Mouse (Mus musculus) right cerebral cortex, postnatal 4 days (tissue): ENCODE measurements around the gene Eif2ak4.

Experiments used
- DNase-seq: peaks from one replicate; pipeline ENCODE4 v3.0.0-alpha.2; 2022

Eif2ak4 gene

GRCm38 (mm10) chr2:118466601-118467000 lies 78.2 kb downstream of the Eif2ak4 start:
- no peak for DNase-seq

- DNase-seq, result no peak
Measured at GRCm38 (mm10) chr2:118468354-118468753, 79.9 kb downstream of the Eif2ak4 start.

DNA sequence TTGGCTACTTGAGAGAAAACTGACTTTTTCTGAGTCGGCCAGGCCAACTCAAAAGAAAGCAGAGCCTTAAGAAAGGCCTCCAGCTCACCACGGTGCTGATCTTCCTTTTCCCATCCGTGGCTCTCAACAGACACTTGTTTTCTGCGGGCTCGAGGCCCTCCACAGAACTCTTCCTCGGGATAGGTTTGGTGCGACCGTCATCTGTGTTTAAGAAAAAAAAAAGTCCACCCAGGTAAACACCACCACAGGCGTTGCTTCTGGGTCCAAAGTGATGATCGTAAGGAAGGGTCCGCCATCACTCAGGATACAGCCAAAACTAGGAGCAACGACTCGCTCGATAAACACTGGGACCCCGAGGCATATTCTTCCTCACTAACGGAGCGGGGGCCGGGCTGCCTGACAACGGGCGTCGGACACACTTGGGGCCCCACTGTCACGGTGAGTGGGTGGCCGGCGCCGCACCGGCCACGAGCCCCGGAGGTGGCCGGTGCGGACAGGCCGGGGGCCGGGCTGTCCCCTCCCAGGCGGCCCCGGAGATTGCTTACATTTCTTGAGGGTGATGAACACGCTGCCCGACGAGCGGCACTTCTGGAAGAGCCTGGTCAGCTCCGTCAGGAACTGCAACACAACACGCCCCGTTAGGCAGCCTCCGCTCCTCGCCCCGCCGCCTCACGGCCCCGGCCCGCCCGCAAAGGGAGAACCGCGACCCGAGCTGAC lies 90.6 kb downstream of the Eif2ak4 start:
- peak; percentile 14 for DNase-seq

- peak; percentile 90 for DNase-seq
Measured at GRCm38 (mm10) chr2:118479550-118479909, 91.1 kb downstream of the Eif2ak4 start, which contains the start of gene Srp14. Gene Srp14, minus strand, starts transcription at chr2:118479711.

DNA sequence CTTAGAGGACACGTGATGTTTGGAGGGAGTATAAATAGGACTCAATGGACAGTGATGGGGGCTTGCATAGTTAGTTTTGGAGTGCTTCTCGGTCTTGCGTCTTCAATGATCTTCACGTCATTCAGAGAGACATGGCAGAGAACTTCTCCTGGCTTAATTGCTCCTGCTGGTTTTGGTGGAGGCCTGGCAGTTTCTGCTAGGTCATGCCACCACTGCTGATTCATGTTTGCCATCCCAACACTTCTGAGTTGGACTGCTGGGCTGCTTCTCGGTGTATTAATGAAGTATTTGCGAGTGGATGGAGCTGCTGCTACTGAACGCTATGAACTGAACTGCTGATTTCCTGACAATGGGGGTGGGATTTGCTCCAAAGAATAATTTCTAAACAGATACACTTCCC lies 92.5 kb downstream of the Eif2ak4 start:
- no peak for DNase-seq

DNA sequence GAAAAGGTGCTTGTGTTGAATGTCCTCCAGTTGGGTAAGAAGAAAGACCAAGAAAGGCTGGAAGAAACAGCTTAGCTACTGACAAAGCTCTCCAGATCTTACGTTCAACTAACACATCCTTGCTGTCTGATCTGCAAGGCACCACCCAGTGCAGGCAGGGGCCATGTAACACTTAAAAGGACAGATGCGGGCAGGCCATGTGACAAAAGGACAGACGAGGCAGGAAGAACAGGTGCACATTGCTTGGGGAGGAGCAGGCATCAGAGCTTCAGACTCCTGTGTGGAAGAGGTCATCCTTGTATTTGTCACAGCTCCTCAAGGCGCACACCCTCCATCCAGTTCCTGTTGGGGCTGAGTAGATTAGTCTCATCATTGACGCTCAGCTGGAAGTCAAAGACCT lies 94.6 kb downstream of the Eif2ak4 start:
- DNase-seq, result no peak

DNA sequence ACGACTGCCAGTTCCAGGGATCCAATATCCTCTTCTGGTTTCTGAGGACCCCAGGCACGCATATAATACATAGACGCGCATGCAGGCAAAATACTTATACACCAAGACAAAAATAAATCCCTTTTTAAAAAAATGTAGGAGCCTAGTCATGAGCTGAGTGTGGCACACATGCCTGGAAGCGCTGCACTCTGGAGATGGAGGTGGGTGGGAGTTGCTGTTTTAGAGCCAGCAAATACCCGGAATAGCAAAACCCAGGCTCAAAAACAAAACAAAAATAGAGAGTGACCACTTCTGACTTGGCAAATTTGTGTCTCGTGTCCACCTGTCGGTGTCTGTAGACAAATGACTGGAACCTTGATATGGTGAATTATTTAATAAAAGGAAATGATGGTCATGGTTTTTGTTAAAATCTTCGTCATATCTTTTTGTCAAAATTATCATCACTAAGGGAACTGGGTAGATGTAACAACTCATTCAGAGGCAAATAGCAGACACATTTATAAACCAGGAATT lies 96.0 kb downstream of the Eif2ak4 start:
- DNase-seq, result no peak

- no peak for DNase-seq
Measured at GRCm38 (mm10) chr2:118485415-118485814, 97.0 kb downstream of the Eif2ak4 start.

DNA sequence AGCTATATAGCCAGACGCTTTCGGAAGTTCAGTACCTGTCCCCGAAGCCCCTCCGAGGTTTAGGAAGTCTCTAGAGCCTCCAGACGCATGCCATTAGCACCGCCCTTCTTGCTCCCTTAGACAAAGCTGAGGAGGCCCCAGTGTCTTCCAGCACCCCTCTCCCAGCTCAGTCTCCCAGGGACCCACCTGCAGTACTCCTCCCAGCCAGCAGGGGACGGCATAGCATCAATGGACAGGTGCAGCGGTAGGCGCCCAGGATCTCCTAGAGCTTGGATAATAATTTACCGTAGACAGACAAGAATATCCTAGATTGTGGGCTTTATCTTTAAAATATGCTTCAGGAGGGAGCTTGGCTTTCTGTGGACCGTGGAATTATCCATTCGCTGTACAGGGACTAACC lies 98.5 kb downstream of the Eif2ak4 start:
- DNase-seq, result peak; percentile 81

GRCm38 (mm10) chr2:118487806-118488205 lies 99.4 kb downstream of the Eif2ak4 start:
- DNase-seq, result no peak

- DNase-seq, result no peak
Measured at GRCm38 (mm10) chr2:118490241-118491091, 102.0 kb downstream of the Eif2ak4 start.

DNA sequence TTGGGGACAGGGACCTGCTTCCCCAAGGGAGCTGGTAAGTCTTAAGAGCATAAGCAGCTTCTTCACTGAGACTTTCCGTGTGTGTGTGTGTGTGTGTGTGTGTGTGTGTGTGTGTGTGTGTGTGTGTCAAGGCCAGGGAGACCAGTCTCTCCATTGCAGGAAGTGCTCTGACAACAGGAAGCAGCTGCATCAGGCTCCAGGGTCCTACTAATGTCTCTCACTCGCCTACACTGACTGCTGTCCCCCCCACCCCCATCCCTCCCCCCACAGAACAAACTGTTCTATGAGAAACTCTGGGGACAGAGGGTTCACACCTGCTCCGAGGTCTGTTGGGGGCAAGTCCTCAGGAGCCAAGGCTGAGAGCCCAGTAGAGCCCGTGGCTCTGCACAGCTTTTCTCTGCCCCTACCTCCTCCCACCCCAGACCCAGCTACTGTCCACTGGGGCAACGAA lies 102.9 kb downstream of the Eif2ak4 start:
- no peak for DNase-seq

GRCm38 (mm10) chr2:118491741-118492395 lies 103.5 kb downstream of the Eif2ak4 start:
- DNase-seq, result no peak

- no peak for DNase-seq
Measured at GRCm38 (mm10) chr2:118495024-118495423, 106.6 kb downstream of the Eif2ak4 start.

GRCm38 (mm10) chr2:118497890-118498289 lies 109.5 kb downstream of the Eif2ak4 start:
- no peak for DNase-seq

DNA sequence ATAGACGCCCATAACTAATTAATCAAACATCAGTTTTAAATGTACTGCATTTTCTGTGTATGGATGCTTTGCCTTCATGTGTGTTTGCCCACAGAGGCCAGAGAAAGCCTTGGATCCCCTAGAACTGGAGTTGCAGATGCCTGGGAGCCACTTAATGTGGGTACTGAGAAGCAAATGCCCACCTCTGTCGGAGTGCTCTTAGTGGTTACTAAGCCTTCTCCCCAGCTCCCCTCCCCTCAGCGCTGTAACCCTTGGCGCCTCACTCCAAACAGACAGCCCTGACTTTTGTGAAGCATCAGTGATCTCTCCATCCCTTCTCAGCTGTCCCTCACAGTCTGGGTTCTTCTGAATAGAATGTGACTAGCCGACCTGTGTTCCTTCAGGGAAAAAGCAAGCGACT lies 110.1 kb downstream of the Eif2ak4 start:
- no peak for DNase-seq

DNA sequence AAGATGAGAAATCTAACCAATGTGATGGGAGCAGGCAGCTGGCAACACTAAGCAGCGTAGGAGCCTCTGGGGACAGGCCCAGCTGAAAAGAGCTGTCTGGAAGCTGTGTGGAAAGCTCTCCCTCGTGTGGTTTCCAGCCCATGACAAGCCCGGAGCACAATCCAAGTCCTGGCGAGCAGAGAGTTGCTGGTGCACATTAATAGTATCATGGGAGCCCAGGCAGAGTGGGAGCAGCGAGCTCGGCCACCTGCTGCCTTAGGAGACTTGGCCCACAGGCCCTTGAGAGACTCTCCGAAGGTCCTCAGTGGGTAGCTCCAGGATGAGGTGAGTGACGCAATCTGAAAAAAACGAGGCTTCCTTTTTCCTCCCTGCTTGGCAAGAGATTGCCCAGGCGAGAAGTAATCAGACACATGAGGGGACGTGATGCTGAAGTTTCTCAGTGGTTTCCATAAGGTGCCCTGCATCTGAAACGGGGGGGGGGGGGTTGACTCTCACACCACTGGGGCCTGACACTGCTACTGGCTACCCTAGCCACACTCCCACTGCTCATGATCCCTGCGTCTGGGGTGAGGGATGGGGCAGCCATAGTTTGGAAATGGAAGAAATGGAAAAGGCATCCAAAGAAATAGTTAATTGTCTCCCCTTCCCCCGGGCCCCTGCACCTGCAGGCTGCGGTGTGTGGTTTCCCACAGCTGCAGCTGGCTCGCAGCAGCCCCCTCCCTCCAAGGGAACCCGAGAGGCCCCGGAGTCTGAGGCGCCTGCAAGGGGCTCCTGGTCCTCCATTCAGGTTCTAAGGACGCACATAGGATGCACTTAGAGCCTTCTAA lies 110.9 kb downstream of the Eif2ak4 start:
- no peak for DNase-seq

DNA sequence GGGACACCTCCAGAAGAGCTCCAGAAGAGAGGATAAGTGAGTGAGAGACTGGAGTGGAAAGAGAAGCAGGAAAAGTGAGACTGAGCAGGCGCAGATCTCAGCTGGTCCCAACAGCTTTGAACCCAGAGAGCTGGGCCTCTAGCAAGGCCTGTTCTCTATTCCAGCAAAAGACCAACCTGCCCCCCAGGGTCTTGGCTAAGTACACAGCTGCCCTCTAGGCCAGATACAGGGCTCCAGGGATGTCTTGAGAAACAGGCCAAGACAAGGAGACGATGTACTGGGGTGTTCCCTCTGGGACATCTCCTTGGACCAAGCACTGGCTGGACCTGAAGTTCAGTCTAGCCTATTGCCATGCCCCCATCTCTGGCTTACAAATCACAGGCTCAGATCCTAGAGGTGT lies 111.8 kb downstream of the Eif2ak4 start:
- DNase-seq, result no peak

DNA sequence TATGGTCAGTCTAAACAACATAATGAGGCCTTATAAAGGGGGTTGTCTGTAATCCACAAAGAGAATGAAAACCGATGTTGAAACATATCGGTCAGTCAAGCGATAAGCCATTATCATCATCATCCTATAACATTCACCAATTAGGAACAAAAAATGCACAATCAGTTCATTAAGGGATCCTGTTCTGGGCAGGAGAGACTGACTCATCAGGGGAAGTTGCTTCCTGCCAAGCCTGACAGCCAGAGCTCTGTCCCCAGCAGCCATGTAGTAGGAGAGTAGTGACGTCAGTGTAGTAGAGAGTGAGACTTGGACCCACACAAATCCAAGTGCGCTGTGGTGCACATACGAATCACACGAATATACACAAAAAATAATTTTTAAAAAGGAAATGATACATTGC lies 118.7 kb downstream of the Eif2ak4 start:
- no peak for DNase-seq

GRCm38 (mm10) chr2:118509688-118510446 lies 121.4 kb downstream of the Eif2ak4 start:
- no peak for DNase-seq

DNA sequence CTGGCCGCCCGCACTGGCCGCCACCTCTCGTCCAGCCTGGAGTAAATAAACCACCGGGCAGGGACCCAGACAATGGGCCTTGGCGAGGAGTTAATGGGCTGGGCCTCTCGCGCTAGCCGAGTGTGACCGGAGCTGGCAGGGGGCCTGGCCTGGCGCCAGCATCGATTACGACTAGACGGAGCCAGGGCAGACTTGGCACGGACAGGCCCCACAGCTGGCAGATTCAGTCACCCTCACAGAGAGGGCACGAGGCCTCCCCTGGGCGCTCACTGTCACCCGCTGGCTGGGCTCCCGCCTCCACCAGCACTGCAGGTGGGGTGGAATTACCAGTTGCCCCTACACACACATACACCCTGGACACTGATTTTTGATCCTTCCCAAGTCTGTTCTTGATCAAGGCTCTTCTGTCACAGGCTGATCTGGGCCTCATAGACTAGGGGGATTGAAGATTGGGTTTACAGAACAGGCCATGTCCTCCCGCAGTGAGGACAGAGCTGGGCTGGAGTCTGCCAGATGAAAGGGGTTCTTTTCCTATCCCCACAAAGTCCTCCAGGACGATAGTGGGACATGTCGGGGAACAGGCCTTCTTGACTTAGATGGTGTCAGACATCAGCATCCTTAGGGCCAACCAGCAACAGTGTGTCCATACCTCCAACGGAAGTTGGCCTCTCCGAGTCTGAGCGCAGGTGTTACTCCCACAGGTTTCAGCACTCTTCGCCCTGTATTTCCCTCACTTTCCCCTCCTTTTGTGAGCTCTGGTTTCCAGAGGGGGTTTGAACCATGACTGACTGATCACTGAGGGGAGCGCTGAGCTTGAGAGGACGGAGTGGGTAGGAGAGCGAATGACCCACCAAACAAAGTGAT lies 122.3 kb downstream of the Eif2ak4 start:
- peak; percentile 85 for DNase-seq
